Mouse (Mus musculus): ENCODE measurements around the gene Cacna2d4.

DNA sequence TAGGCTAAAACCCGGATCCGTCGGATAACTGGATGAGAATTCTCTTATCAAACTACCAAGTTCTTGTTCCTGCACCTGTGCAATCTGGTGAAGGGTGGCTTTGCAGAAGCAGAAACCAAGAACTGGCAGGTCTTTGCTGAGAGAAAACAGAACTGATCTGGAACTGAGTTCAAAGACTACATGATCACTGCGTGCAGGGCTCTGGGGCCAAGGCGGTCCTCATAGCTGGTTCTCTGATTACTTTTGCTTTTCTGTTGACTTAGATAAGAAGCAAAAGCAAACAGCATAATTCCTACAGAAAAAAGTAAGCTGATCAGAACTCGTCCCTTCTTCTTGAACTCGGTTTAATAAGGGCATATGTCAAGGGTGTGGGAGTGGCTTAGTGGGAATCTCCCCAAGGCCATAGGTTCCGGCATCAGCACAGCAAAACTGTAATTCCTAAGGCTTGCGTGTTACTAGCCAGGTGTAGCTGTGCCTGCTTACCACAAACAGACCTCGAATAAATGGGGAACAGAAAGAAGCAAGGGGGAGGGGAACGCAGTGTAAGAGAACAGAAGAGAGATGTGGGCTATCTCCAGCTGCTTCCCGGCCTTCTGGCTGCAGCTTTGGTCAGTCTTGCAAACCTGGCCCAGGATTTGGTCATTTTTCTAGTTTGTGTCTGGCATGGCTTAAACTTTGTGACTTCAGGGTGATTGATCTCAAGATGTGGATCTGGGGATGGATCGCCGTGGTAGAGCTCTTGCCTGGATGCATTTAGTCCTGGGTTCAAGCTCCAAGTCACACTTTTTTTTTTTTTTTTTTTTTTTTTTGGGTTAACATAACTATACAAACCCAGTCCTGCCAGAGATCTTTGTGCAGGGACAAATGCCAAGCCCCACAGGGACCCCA, 159.3 kb downstream of the Cacna2d4 start:
- no peak for TF ChIP-seq GATA1 (IDR thresholded peaks at IDR 0.05; ENCODE audit: low read length)
- no peak for TF ChIP-seq TAL1 (IDR thresholded peaks at IDR 0.05; ENCODE audit: low read length)
